In genomic region chr2:125781006-125781405, GRCm38 (mm10) we compare ENCODE assay signal across 10 mouse cellular contexts. TPM values are rescaled to one million over a fixed set of nuclear protein-coding genes. Genes with fewer than 3 reads are reported as not detected.
DNase-seq lines count a peak whose midpoint lies in the region; ATAC-seq and TF ChIP-seq lines count a peak whose summit lies in the region.
"Had no signal": no experiment of that assay in that cellular context is flagged by ENCODE, and none has a peak within 500 bp of the region (broad histone marks: within the 10 kb centered on the region; RNA-seq: fewer than 3 reads in every experiment).

No protein-coding gene starts in this region.

- H3K27me3 ChIP-seq in liver, embryonic 12.5 days (replicated peaks), result no peaks in the 10 kb centered on the region
- H3K27me3 ChIP-seq in liver, embryonic 11.5 days (replicated peaks; ENCODE audit: control insufficient read depth, insufficient read depth, low read length), result no peaks in the 10 kb centered on the region
- H3K27me3 ChIP-seq in embryonic facial prominence, embryonic 15.5 days, result no peaks in the 10 kb centered on the region
- H3K27me3 ChIP-seq in hindbrain, postnatal 0 days (ENCODE audit: insufficient read depth, low read length), result no peaks in the 10 kb centered on the region
- H3K27me3 ChIP-seq in neural tube, embryonic 14.5 days (ENCODE audit: control insufficient read depth, insufficient read depth, low read length), result no peaks in the 10 kb centered on the region

- H3K36me3 ChIP-seq in liver, embryonic 12.5 days, result 0 out of 2 replicates have a peak, but pooled peaks cover 3% of the 10 kb centered on the region
- no peaks in the 10 kb centered on the region for H3K36me3 ChIP-seq in liver, embryonic 11.5 days (ENCODE audit: control insufficient read depth, insufficient read depth, low read length)
- H3K36me3 ChIP-seq in embryonic facial prominence, embryonic 15.5 days, result no peaks in the 10 kb centered on the region
- no peaks in the 10 kb centered on the region for H3K36me3 ChIP-seq in hindbrain, postnatal 0 days (ENCODE audit: insufficient read depth, low read length)
- H3K36me3 ChIP-seq in neural tube, embryonic 14.5 days (ENCODE audit: control insufficient read depth, insufficient read depth, low read length), result no peaks in the 10 kb centered on the region

- peak overlapping the region; percentile 96; the same call in 1 of the 2 replicates for H3K4me3 ChIP-seq in liver, embryonic 12.5 days
- no peak overlapping the region for H3K4me3 ChIP-seq in liver, embryonic 11.5 days (ENCODE audit: low read depth, low read length)
- peak overlapping the region; percentile 82 for H3K4me3 ChIP-seq in embryonic facial prominence, embryonic 15.5 days (replicated peaks)
- peak overlapping the region; percentile 65 for H3K4me3 ChIP-seq in hindbrain, postnatal 0 days (ENCODE audit: low read length)
- no peak overlapping the region; the same call in 1 of the 2 replicates for H3K4me3 ChIP-seq in neural tube, embryonic 14.5 days (ENCODE audit: low read depth, low read length)

- TF ChIP-seq CTCF in hindbrain, postnatal 0 days (IDR thresholded peaks at IDR 0.05; ENCODE audit: low read depth), result no peak

- ATAC-seq in liver, embryonic 12.5 days, result no peak
- ATAC-seq in liver, embryonic 11.5 days (replicated peaks; ENCODE audit: low FRiP score), result no peak
- ATAC-seq in embryonic facial prominence, embryonic 15.5 days (ENCODE audit: insufficient number of reproducible peaks, low FRiP score, low TSS enrichment, low read depth), result no peak
- no peak for ATAC-seq in hindbrain, postnatal 0 days
- no peak for ATAC-seq in neural tube, embryonic 14.5 days (ENCODE audit: low read depth)
- no peak for ATAC-seq in frontal cortex, adult (ENCODE audit: low TSS enrichment)

- peaks cover 29% of the 10 kb centered on the region for H3K4me1 ChIP-seq in liver, embryonic 12.5 days
- H3K4me1 ChIP-seq in liver, embryonic 11.5 days (replicated peaks; ENCODE audit: control insufficient read depth, insufficient read depth, low read length), result peaks cover 4% of the 10 kb centered on the region
- peaks cover 24% of the 10 kb centered on the region for H3K4me1 ChIP-seq in embryonic facial prominence, embryonic 15.5 days
- H3K4me1 ChIP-seq in hindbrain, postnatal 0 days (ENCODE audit: insufficient read depth, low read length), result peaks cover 6% of the 10 kb centered on the region
- H3K4me1 ChIP-seq in neural tube, embryonic 14.5 days (ENCODE audit: control insufficient read depth, insufficient read depth, low read length), result peaks cover 13% of the 10 kb centered on the region

- WGBS in liver, embryonic 12.5 days (ENCODE audit: insufficient replicate concordance), result 68% methylated on average over 2 of the region's 2 CpGs
- 82% methylated on average over 2 of the region's 2 CpGs for WGBS in liver, embryonic 11.5 days
- 32% methylated on average over 2 of the region's 2 CpGs for WGBS in embryonic facial prominence, embryonic 15.5 days
- WGBS in hindbrain, postnatal 0 days, result 56% methylated on average over 2 of the region's 2 CpGs
- 86% methylated on average over 2 of the region's 2 CpGs for WGBS in neural tube, embryonic 14.5 days

- H3K4me2 ChIP-seq in liver, embryonic 12.5 days, result peak overlapping the region; percentile 79
- no peak overlapping the region; the same call in 1 of the 2 replicates for H3K4me2 ChIP-seq in liver, embryonic 11.5 days
- H3K4me2 ChIP-seq in embryonic facial prominence, embryonic 15.5 days (replicated peaks), result peak overlapping the region; percentile 63
- peak overlapping the region; percentile 79 for H3K4me2 ChIP-seq in hindbrain, postnatal 0 days (ENCODE audit: low read depth, low read length)
- peak overlapping the region; percentile 71; the same call in 1 of the 2 replicates for H3K4me2 ChIP-seq in neural tube, embryonic 14.5 days (ENCODE audit: low read depth, low read length)

- no peaks in the 10 kb centered on the region for H3K9me3 ChIP-seq in liver, embryonic 12.5 days (replicated peaks)
- no peaks in the 10 kb centered on the region for H3K9me3 ChIP-seq in liver, embryonic 11.5 days (ENCODE audit: control insufficient read depth, low read length)
- H3K9me3 ChIP-seq in embryonic facial prominence, embryonic 15.5 days (replicated peaks), result no peaks in the 10 kb centered on the region
- no peaks in the 10 kb centered on the region for H3K9me3 ChIP-seq in hindbrain, postnatal 0 days (ENCODE audit: low read length)
- H3K9me3 ChIP-seq in neural tube, embryonic 14.5 days (ENCODE audit: control insufficient read depth, low read length), result no peaks in the 10 kb centered on the region

- no peak overlapping the region for H3K9ac ChIP-seq in liver, embryonic 12.5 days
- H3K9ac ChIP-seq in liver, embryonic 11.5 days (ENCODE audit: low read depth, low read length), result no peak overlapping the region
- no peak overlapping the region for H3K9ac ChIP-seq in embryonic facial prominence, embryonic 15.5 days
- peak overlapping the region; percentile 70 for H3K9ac ChIP-seq in hindbrain, postnatal 0 days (replicated peaks; ENCODE audit: low read length)
- no peak overlapping the region for H3K9ac ChIP-seq in neural tube, embryonic 14.5 days (replicated peaks; ENCODE audit: low read depth, low read length)

- no peak overlapping the region for H3K27ac ChIP-seq in liver, embryonic 12.5 days
- H3K27ac ChIP-seq in liver, embryonic 11.5 days (ENCODE audit: low read depth, low read length), result no peak overlapping the region
- no peak overlapping the region for H3K27ac ChIP-seq in embryonic facial prominence, embryonic 15.5 days (replicated peaks)
- no peak overlapping the region for H3K27ac ChIP-seq in hindbrain, postnatal 0 days
- no peak overlapping the region for H3K27ac ChIP-seq in neural tube, embryonic 14.5 days (ENCODE audit: low read depth, low read length)

- no peak for DNase-seq in liver, embryonic 11.5 days (ENCODE audit: low spot score)
- no peak for DNase-seq in hindbrain, postnatal 0 days (ENCODE audit: low spot score)
- no peak for DNase-seq in adrenal gland, adult 8-10 months
- DNase-seq: cerebellum, postnatal 14 days; kidney, adult 8-10 months; thymus, postnatal 14 days had no signal

RNA-seq across cellular contexts. Expression of gene Secisbp2l, which starts 1.7 kb away (rescaled TPM):
- polyA plus RNA-seq in liver, embryonic 12.5 days (2016; fragmentation: Nextera tagmentation; extraction: Ambion mirVana), result 6.6 and 8.0 TPM in 2 replicates
- polyA plus RNA-seq in liver, embryonic 11.5 days (2014; fragmentation: Nextera tagmentation; extraction: Ambion mirVana), result 11.3 and 11.7 TPM in 2 replicates
- polyA plus RNA-seq in embryonic facial prominence, embryonic 15.5 days (2015; fragmentation: Nextera tagmentation; extraction: Ambion mirVana), result 21.1 and 21.4 TPM in 2 replicates
- total RNA-seq in hindbrain, postnatal 0 days (2014; rRNA removed), result 43.5 and 47.4 TPM in 2 replicates
- 26.6 and 27.8 TPM in 2 replicates for polyA plus RNA-seq in hindbrain, postnatal 0 days (2015; fragmentation: Nextera tagmentation; extraction: Ambion mirVana)
- polyA plus RNA-seq in neural tube, embryonic 14.5 days (2014; fragmentation: Nextera tagmentation; extraction: Ambion mirVana), result 42.1 and 45.3 TPM in 2 replicates
- 10 to 100 TPM; 58.4 to 68.5 (median 65.9) TPM for total RNA-seq in adrenal gland, adult 8-10 months (2022)

RNA-seq across cellular contexts. Expression of gene Shc4, which starts 57.1 kb away (rescaled TPM):
- 0.82 and 0.96 TPM in 2 replicates for polyA plus RNA-seq in liver, embryonic 12.5 days (2016; fragmentation: Nextera tagmentation; extraction: Ambion mirVana)
- polyA plus RNA-seq in liver, embryonic 11.5 days (2014; fragmentation: Nextera tagmentation; extraction: Ambion mirVana), result 0.71 and 0.77 TPM in 2 replicates
- 3.1 and 3.2 TPM in 2 replicates for polyA plus RNA-seq in embryonic facial prominence, embryonic 15.5 days (2015; fragmentation: Nextera tagmentation; extraction: Ambion mirVana)
- 9.1 and 11.1 TPM in 2 replicates for total RNA-seq in hindbrain, postnatal 0 days (2014; rRNA removed)
- polyA plus RNA-seq in hindbrain, postnatal 0 days (2015; fragmentation: Nextera tagmentation; extraction: Ambion mirVana), result 3.9 and 4.5 TPM in 2 replicates
- polyA plus RNA-seq in neural tube, embryonic 14.5 days (2014; fragmentation: Nextera tagmentation; extraction: Ambion mirVana), result 3.1 and 4.6 TPM in 2 replicates
- 1 to 10 TPM; 3.4 to 6.8 (median 4.9) TPM for total RNA-seq in adrenal gland, adult 8-10 months (2022)

Comparison
In these comparisons a context has a peak if more than half of its experiments do, and no peak if none do; other contexts are left out.
1. H3K4me3 ChIP-seq: peak in liver, embryonic 12.5 days (single experiment), embryonic facial prominence, embryonic 15.5 days (single experiment) and hindbrain, postnatal 0 days (single experiment); none in liver, embryonic 11.5 days (single experiment) and neural tube, embryonic 14.5 days (single experiment).